Mouse (Mus musculus) heart, postnatal 0 days (tissue): Measurements from ENCODE around the gene Lrrc74a. TPM values are rescaled to one million over a fixed set of nuclear protein-coding genes. Genes with fewer than 3 reads are reported as not detected.

Experiments used
- ATAC-seq: fragments of 200-750 bp; cut with Nextera tagmentation; 2 replicates; pipeline ENCODE4 v1.8.0; 2017; ENCODE audit warnings: low read depth, moderate number of reproducible peaks, moderate library complexity; ENCODE audit not compliant: insufficient read depth
- DNase-seq: peaks from one replicate; pipeline ENCODE4 v3.0.0-alpha.2; 2016; ENCODE audit warnings: low spot score
- H3K27ac ChIP-seq: fragments of 300-500 bp; sonication (generic); 2 replicates; pipeline ENCODE4 v1.5.1; 2014; ENCODE audit warnings: low read depth, mild to moderate bottlenecking
- H3K27me3 ChIP-seq: fragments of 300-500 bp; sonication (generic); 2 replicates; pipeline ENCODE4 v1.6.1; 2014; ENCODE audit warnings: low read length, mixed read lengths; ENCODE audit not compliant: control insufficient read depth, insufficient read depth
- H3K36me3 ChIP-seq: fragments of 300-500 bp; sonication (generic); replicated peaks from 2 replicates; pipeline ENCODE4 v1.6.1; 2014; ENCODE audit warnings: low read length, mixed read lengths; ENCODE audit not compliant: control insufficient read depth, insufficient read depth
- H3K4me1 ChIP-seq: fragments of 300-500 bp; sonication (generic); 2 replicates; pipeline ENCODE4 v1.6.1; 2014; ENCODE audit warnings: antibody characterized with exemption; ENCODE audit not compliant: control insufficient read depth, insufficient read depth
- H3K4me2 ChIP-seq: fragments of 300-500 bp; sonication (generic); 2 replicates; pipeline ENCODE4 v1.6.1; 2014; ENCODE audit warnings: low read depth, mild to moderate bottlenecking, low read length, moderate library complexity
- H3K4me3 ChIP-seq: fragments of 300-500 bp; sonication (generic); 2 replicates; pipeline ENCODE4 v1.5.1; 2014; ENCODE audit warnings: low read depth, low read length
- H3K9ac ChIP-seq: fragments of 300-500 bp; sonication (generic); replicated peaks from 2 replicates; pipeline ENCODE4 v1.6.1; 2014; ENCODE audit warnings: low read depth, low read length, mixed read lengths
- H3K9me3 ChIP-seq: fragments of 300-500 bp; sonication (generic); replicated peaks from 2 replicates; pipeline ENCODE4 v1.6.1; 2016; ENCODE audit warnings: low read length; ENCODE audit not compliant: control insufficient read depth
- CTCF ChIP-seq: IDR thresholded peaks from 2 replicates; pipeline ENCODE4 v1.5.1; 2016; ENCODE audit warnings: antibody characterized with exemption, control low read depth, low read depth
- EP300 ChIP-seq: IDR thresholded peaks from 2 replicates; pipeline ENCODE4 v1.6.1; 2016; ENCODE audit warnings: antibody characterized with exemption, low read depth
- WGBS: fragments of 180-500 bp; shearing (Covaris S2); extraction: QIAGEN DNeasy Blood & Tissue Kit; methylation state at CpG from one replicate; pipeline ENCODE4 v1.1.7; 2014; 5-methylcytosine and 5-hydroxymethylcytosine counted together
- polyA plus RNA-seq: library from polyadenylated mRNA; unstranded; fragments of >200 nt; fragmentation: Nextera tagmentation; extraction: Ambion mirVana; gene quantifications from 2 replicates; pipeline ENCODE4 v1.2.1, GENCODE M21; 2015
- total RNA-seq: library from RNA; depleted of rRNA; stranded (reverse); fragments of >200 nt; gene quantifications from 2 replicates; pipeline ENCODE4 v1.2.3, GENCODE M21; 2014; ENCODE audit warnings: low replicate concordance; rRNA removed

Gene Lrrc74a
- not detected in 2 replicates for total RNA-seq
- not detected in 2 replicates for polyA plus RNA-seq

GRCm38 (mm10) chr12:86734319-86734810 lies at the start of gene Lrrc74a:
Gene Lrrc74a, plus strand, starts transcription at chr12:86734369.
- TF ChIP-seq EP300 (no peak), CTCF (no peak)

DNA sequence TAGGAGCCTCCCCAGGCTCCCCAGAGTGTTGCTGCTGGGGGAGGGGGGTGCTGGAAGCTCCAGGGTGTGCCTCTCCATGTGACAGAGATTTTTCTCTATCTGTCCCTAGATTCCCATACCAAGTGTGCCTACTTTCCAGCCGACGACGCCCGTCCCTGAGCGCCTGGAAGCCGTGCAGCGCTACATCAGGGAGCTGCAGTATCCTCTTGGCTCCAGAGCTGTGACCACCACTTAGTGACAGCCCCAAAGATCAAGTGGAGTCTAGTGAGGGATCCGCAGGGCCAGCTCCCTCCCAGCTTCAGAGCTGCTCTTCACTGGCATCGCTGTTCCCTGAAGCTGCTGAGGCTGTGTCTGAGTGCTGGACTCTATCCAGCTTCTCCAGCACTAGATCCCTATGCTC lies 48.9 kb upstream of the Lrrc74a start:
- DNase-seq (no peak), ATAC-seq (no peak)
- Histone ChIP-seq H3K4me3 (no peak overlapping the region), H3K4me2 (no peak overlapping the region), H3K4me1 (peaks cover 21% of the 10 kb centered on the region), H3K36me3 (no peaks in the 10 kb centered on the region), H3K27ac (no peak overlapping the region), H3K9ac (no peak overlapping the region), H3K9me3 (no peaks in the 10 kb centered on the region), H3K27me3 (no peaks in the 10 kb centered on the region)
- no peak for TF ChIP-seq CTCF
- TF ChIP-seq EP300: no peak
- WGBS: 46% methylated on average over 9 of the region's 9 CpGs

More at GRCm38 (mm10) chr12:86734319-86734810, at the start of gene Lrrc74a:
- 66% methylated on average over 8 of the region's 8 CpGs for WGBS
- H3K9me3 ChIP-seq: no peaks in the 10 kb centered on the region
- H3K9ac ChIP-seq: no peak within 1 kb of the TSS
- no peak within 1 kb of the TSS for H3K4me2 ChIP-seq
- H3K27ac ChIP-seq: no peak within 1 kb of the TSS
- H3K36me3 ChIP-seq: no peaks in the 10 kb centered on the region
- no peaks in the 10 kb centered on the region for H3K4me1 ChIP-seq
- H3K4me3 ChIP-seq: no peak within 1 kb of the TSS
- DNase-seq (no peak), ATAC-seq (no peak)
- H3K27me3 ChIP-seq: no peaks in the 10 kb centered on the region

DNA sequence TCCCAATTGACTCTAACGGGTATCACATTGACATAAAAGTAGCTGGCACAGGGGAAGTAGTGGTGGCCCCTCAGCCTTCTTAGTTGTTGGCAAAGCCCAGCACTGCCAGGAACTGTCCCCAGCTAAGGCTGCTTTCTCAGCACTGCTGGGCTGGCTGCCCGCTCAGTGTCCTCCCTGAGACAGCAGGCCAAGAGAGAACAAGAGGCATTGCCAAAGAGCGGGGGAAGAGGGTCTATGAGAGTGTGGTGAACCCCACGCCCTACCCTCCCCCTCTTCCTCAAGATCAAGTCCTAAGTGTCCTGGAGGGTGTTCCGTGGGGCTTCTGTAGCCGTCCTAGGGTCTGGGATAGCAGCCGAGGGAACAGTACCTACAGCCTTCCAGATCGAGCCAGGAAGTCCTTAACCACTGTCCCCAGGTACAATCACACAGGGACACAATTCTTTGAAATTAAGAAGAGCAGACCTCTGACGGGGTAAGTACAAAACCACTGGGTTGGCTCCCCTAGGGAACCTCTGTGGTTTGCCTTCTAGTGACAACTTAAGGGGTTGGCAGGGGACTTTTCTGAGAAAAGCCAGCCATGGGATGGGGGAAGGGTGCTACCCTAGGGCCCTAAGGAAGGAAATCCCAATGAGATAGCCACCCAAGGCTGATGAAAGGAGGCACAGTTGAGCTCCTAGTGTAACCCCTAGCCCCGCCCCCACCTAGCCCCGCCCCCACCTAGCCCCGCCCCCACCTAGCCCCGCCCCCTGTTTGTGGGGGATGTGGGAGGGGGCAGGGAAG lies 47.4 kb upstream of the Lrrc74a start:
- Histone ChIP-seq H3K36me3 (peaks cover 2% of the 10 kb centered on the region; the same call in 1 of the 2 replicates), H3K4me2 (no peak overlapping the region), H3K9ac (no peak overlapping the region), H3K4me3 (no peak overlapping the region), H3K27ac (peak overlapping the region; percentile 87), H3K4me1 (peaks cover 14% of the 10 kb centered on the region), H3K27me3 (no peaks in the 10 kb centered on the region), H3K9me3 (no peaks in the 10 kb centered on the region)
- 54% methylated on average over 12 of the region's 13 CpGs for whole genome bisulfite sequencing
- DNase-seq: no peak
- ATAC-seq: no peak
- no peak for TF ChIP-seq EP300
- TF ChIP-seq CTCF: no peak

DNA sequence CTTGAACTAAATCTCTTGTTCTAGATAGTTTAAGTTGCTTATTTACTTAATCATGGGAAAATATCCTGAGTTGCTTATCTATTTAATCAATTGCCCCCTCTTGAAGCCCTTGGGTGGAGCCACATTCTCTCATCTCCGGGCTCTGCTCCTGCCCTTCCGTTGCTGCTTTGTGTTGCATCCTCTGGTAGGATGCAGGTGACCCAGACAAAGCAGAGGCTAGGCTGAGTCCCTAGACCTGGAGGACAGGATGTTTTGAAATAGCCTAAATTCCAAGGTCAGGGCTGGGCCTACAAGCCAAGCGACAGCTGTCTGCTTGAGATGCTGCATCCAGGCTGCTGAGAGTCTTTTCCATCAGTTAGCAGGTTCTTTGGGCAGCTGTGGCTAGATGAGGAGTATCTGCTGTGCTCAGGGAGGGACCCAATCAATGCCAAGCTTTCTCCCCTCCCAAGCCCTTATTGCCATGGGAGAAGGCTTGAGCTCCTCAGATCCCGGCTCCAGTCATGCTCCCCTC lies 46.7 kb upstream of the Lrrc74a start:
- Histone ChIP-seq H3K4me2 (no peak overlapping the region), H3K9ac (0 out of 2 replicates have a peak overlapping the region, but pooled peaks have one; percentile 1), H3K27me3 (no peaks in the 10 kb centered on the region), H3K4me1 (peaks cover 16% of the 10 kb centered on the region), H3K9me3 (no peaks in the 10 kb centered on the region), H3K27ac (peak overlapping the region; percentile 87), H3K4me3 (no peak overlapping the region), H3K36me3 (peaks cover 5% of the 10 kb centered on the region; the same call in 1 of the 2 replicates)
- DNase-seq: no peak
- WGBS: 65% methylated on average over 4 of the region's 4 CpGs
- peak; percentile 14 for ATAC-seq
- no peak for TF ChIP-seq EP300
- no peak for TF ChIP-seq CTCF

DNA sequence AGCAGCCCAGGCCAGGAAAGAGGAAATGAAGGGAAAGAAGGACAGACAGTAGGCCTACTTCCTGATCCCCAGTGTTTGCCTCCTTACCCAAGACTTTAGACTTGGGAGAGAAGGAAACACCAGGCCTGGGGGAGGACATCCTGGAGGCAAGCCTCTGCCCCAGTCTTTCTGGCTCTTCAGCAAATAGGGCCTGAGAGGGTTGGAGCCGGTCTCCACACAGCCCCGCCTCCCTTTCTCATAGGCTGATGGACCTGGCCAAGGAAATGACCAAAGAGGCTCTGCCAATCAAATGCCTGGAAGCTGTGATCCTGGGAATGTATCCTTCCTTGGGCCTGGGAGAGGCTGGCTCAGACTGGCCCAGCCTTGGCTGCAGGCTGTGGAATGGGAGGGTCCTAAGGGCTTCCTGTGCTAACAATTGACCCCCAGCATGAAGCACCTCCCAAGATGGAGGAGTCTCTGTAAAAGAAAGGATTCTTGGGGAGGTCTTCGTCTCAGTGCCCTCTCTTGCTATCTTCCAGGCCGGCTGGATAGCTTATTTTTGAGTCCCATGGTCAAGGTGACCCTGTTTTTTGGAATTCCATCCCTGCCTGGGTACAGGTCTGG lies 46.1 kb upstream of the Lrrc74a start:
- Histone ChIP-seq H3K27ac (peak overlapping the region; percentile 87), H3K36me3 (peaks cover 5% of the 10 kb centered on the region; the same call in 1 of the 2 replicates), H3K4me2 (no peak overlapping the region), H3K4me1 (peaks cover 21% of the 10 kb centered on the region), H3K9ac (no peak overlapping the region), H3K9me3 (no peaks in the 10 kb centered on the region), H3K27me3 (no peaks in the 10 kb centered on the region), H3K4me3 (no peak overlapping the region)
- 70% methylated on average over 4 of the region's 4 CpGs for WGBS
- DNase-seq (peak; percentile 62), ATAC-seq (peak; percentile 74)
- peak; percentile 84; the same call in 1 of the 2 replicates for TF ChIP-seq EP300
- no peak for TF ChIP-seq CTCF
